Mouse (Mus musculus): ENCODE results near the gene Gsg1. TPM values are rescaled to one million over a fixed set of nuclear protein-coding genes. Genes with fewer than 3 reads are reported as not detected.
A peak's percentile ranks its signal among the peaks of the same experiment; 100 is the strongest.

Gene Gsg1
- under 1 TPM in 1 of 2 experiments, not detected in 1; 0.47 TPM for total RNA-seq (2021)
- long read RNA-seq, experiment 1: 0 reads
- long read RNA-seq, experiment 2: 0 reads

- Histone ChIP-seq H3K27ac (no peak within 1 kb of the TSS), H3K4me3 (no peak within 1 kb of the TSS)
- no peak for DNase-seq (ENCODE audit: low spot score in 2 of 2)
- no peak; the same call in 1 of the 2 replicates for TF ChIP-seq CTCF (conservative IDR thresholded peaks at IDR 0.05)
Measured at GRCm38 (mm10) chr6:135254153-135254552, at the start of gene Gsg1. Gsg1 (minus strand) TSS chr6:135254351.

GRCm38 (mm10) chr6:135302421-135303125 is 48.4 kb upstream of the Gsg1 start:
- no peak for DNase-seq (ENCODE audit: low spot score in 2 of 2)
- Histone ChIP-seq H3K4me3 (no peak overlapping the region), H3K27ac (no peak overlapping the region)
- no peak for TF ChIP-seq CTCF (conservative IDR thresholded peaks at IDR 0.05)

- DNase-seq (ENCODE audit: low spot score in 2 of 2): no peak
- no peak overlapping the region for H3K27ac ChIP-seq
- no peak overlapping the region for H3K4me3 ChIP-seq
- no peak for TF ChIP-seq CTCF (conservative IDR thresholded peaks at IDR 0.05)
Measured at GRCm38 (mm10) chr6:135300469-135300868, 46.3 kb upstream of the Gsg1 start.

GRCm38 (mm10) chr6:135299024-135299550 is 44.9 kb upstream of the Gsg1 start:
- TF ChIP-seq CTCF (conservative IDR thresholded peaks at IDR 0.05): no peak
- no peak overlapping the region for H3K27ac ChIP-seq
- H3K4me3 ChIP-seq: no peak overlapping the region
- no peak for DNase-seq (ENCODE audit: low spot score in 2 of 2)

GRCm38 (mm10) chr6:135297570-135297969 is 43.4 kb upstream of the Gsg1 start:
- H3K27ac ChIP-seq: no peak overlapping the region
- TF ChIP-seq CTCF (conservative IDR thresholded peaks at IDR 0.05): no peak
- no peak overlapping the region for H3K4me3 ChIP-seq
- no peak for DNase-seq (ENCODE audit: low spot score in 2 of 2)

GRCm38 (mm10) chr6:135296267-135296666 is 42.1 kb upstream of the Gsg1 start:
- Histone ChIP-seq H3K4me3 (no peak overlapping the region), H3K27ac (peak overlapping the region; percentile 66; the same call in 1 of the 2 replicates)
- TF ChIP-seq CTCF (conservative IDR thresholded peaks at IDR 0.05): no peak
- DNase-seq (ENCODE audit: low spot score in 2 of 2): no peak

GRCm38 (mm10) chr6:135295082-135295861 is 41.1 kb upstream of the Gsg1 start:
- peak in 1 of 2 experiments; percentile 6 for DNase-seq (ENCODE audit: low spot score in 2 of 2)

GRCm38 (mm10) chr6:135294150-135294549 is 40.0 kb upstream of the Gsg1 start:
- TF ChIP-seq CTCF (conservative IDR thresholded peaks at IDR 0.05): no peak

More at GRCm38 (mm10) chr6:135295082-135295861, 41.1 kb upstream of the Gsg1 start:
- no peak overlapping the region for H3K4me3 ChIP-seq
- H3K27ac ChIP-seq: peak overlapping the region; percentile 66
- TF ChIP-seq CTCF (conservative IDR thresholded peaks at IDR 0.05): no peak

GRCm38 (mm10) chr6:135292391-135292790 is 38.2 kb upstream of the Gsg1 start:
- H3K4me3 ChIP-seq: no peak overlapping the region
- DNase-seq (ENCODE audit: low spot score in 2 of 2): no peak
- no peak overlapping the region for H3K27ac ChIP-seq
- TF ChIP-seq CTCF (conservative IDR thresholded peaks at IDR 0.05): no peak

More at GRCm38 (mm10) chr6:135294150-135294549, 40.0 kb upstream of the Gsg1 start:
- H3K4me3 ChIP-seq: no peak overlapping the region
- no peak for DNase-seq (ENCODE audit: low spot score in 2 of 2)
- no peak overlapping the region for H3K27ac ChIP-seq

GRCm38 (mm10) chr6:135279856-135280255 is 25.7 kb upstream of the Gsg1 start:
- Histone ChIP-seq H3K27ac (no peak overlapping the region), H3K4me3 (no peak overlapping the region)
- DNase-seq (ENCODE audit: low spot score in 2 of 2): no peak
- TF ChIP-seq CTCF (conservative IDR thresholded peaks at IDR 0.05): no peak

GRCm38 (mm10) chr6:135279286-135279685 is 25.1 kb upstream of the Gsg1 start:
- no peak overlapping the region for H3K27ac ChIP-seq
- DNase-seq (ENCODE audit: low spot score in 2 of 2): no peak
- TF ChIP-seq CTCF (conservative IDR thresholded peaks at IDR 0.05): no peak
- H3K4me3 ChIP-seq: no peak overlapping the region

GRCm38 (mm10) chr6:135278302-135278701 is 24.2 kb upstream of the Gsg1 start:
- Histone ChIP-seq H3K4me3 (no peak overlapping the region), H3K27ac (no peak overlapping the region)
- DNase-seq (ENCODE audit: low spot score in 2 of 2): no peak
- TF ChIP-seq CTCF (conservative IDR thresholded peaks at IDR 0.05): no peak
